Mouse (Mus musculus) heart, adult 2 months (tissue): ENCODE results near the gene Mlycd.

Experiments used
- CTCF ChIP-seq: fragments of 200-600 bp; IDR thresholded peaks from 2 replicates; pipeline ENCODE4 v1.8.1; 2022; ENCODE audit warnings: antibody characterized with exemption, mild to moderate bottlenecking, moderate library complexity
- POLR2A ChIP-seq: fragments of 200-500 bp; IDR thresholded peaks from 2 replicates; pipeline ENCODE4 v1.6.1; 2011; ENCODE audit warnings: mild to moderate bottlenecking, low read depth, low read length, control low read depth; ENCODE audit not compliant: insufficient read depth

- no peak for TF ChIP-seq POLR2A
- no peak for TF ChIP-seq CTCF
Observed at GRCm38 (mm10) chr8:119413605-119414004, 18.9 kb downstream of the Mlycd start.
